Mouse (Mus musculus) liver, adult 2 months (tissue): ENCODE results near the gene Fgd1. TPM values are rescaled to one million over a fixed set of nuclear protein-coding genes. Genes with fewer than 3 reads are reported as not detected.

Experiments used
- DNase-seq: peaks from one replicate; pipeline ENCODE4 v3.0.0-alpha.2; 2011; ENCODE audit warnings: low read depth, low spot score; ENCODE audit errors: extremely low read depth
- H3K27ac ChIP-seq: fragments of 200-500 bp; replicated peaks from 2 replicates; pipeline ENCODE4 v1.5.1; 2012; ENCODE audit warnings: low read depth, mild to moderate bottlenecking, control low read depth, inconsistent platforms, low read length; ENCODE audit not compliant: insufficient read depth
- H3K27me3 ChIP-seq: fragments of 200-500 bp; 2 replicates; pipeline ENCODE4 v1.6.1; 2012; ENCODE audit warnings: mild to moderate bottlenecking, moderate library complexity, low read length, inconsistent platforms; ENCODE audit not compliant: control insufficient read depth, insufficient read depth
- H3K36me3 ChIP-seq: fragments of 200-500 bp; 2 replicates; pipeline ENCODE4 v1.6.1; 2012; ENCODE audit warnings: low read length, inconsistent platforms; ENCODE audit not compliant: control insufficient read depth, insufficient read depth
- H3K4me1 ChIP-seq: fragments of 200-500 bp; 2 replicates; pipeline ENCODE4 v1.6.1; 2011; ENCODE audit warnings: low read length; ENCODE audit not compliant: control insufficient read depth, insufficient read depth
- H3K4me3 ChIP-seq: fragments of 200-500 bp; 2 replicates; pipeline ENCODE4 v1.5.1; 2011; ENCODE audit warnings: low read depth, mild to moderate bottlenecking, control low read depth, low read length, moderate library complexity; ENCODE audit not compliant: insufficient read depth
- H3K79me2 ChIP-seq: fragments of 200-500 bp; 2 replicates; pipeline ENCODE4 v1.6.1; 2012; ENCODE audit warnings: inconsistent platforms, mild to moderate bottlenecking, low read length, moderate library complexity; ENCODE audit not compliant: control insufficient read depth, insufficient read depth
- H3K9ac ChIP-seq: fragments of 200-500 bp; 2 replicates; pipeline ENCODE4 v1.6.1; 2012; ENCODE audit warnings: low read depth, mild to moderate bottlenecking, control low read depth, inconsistent platforms, low read length
- CTCF ChIP-seq: fragments of 200-500 bp; IDR thresholded peaks from 2 replicates; pipeline ENCODE4 v1.5.1; 2011; ENCODE audit warnings: low read depth, low read length, control low read depth
- POLR2A ChIP-seq: fragments of 200-500 bp; IDR thresholded peaks from 2 replicates; pipeline ENCODE4 v1.6.1; 2011; ENCODE audit warnings: low read length, control low read depth; ENCODE audit not compliant: insufficient read depth; ENCODE audit errors: extremely low read depth
- WGBS: fragments of 180-500 bp; shearing (Covaris S2); methylation state at CpG from one replicate; pipeline ENCODE4 v1.1.7; 2018; 5-methylcytosine and 5-hydroxymethylcytosine counted together
- polyA plus RNA-seq: library from polyadenylated mRNA; depleted of rRNA; stranded (reverse); fragments of >200 nt; gene quantifications from 2 replicates; pipeline ENCODE4 v1.2.3, GENCODE M21; 2012
- total RNA-seq: library from RNA; depleted of rRNA; stranded (reverse); fragments of >200 nt; gene quantifications from 2 replicates; pipeline ENCODE4 v1.2.3, GENCODE M21; 2014

Fgd1 gene
- total and polyA plus RNA-seq, 2 experiments = 0.83 to 2.4 TPM

- no peak within 1 kb of the TSS for H3K27ac ChIP-seq
- H3K27me3 ChIP-seq = no peaks in the 10 kb centered on the region
- 7% methylated on average over 35 of the region's 35 CpGs for WGBS
- H3K4me1 ChIP-seq = no peaks in the 10 kb centered on the region
- H3K9ac ChIP-seq = peak within 1 kb of the TSS; percentile 78
- peak within 1 kb of the TSS; percentile 98 for H3K4me3 ChIP-seq
- no peaks in the 10 kb centered on the region for H3K36me3 ChIP-seq
- TF ChIP-seq CTCF = 0 out of 2 replicates have a peak, but pooled peaks have one; percentile 13
- TF ChIP-seq POLR2A = no peak
- peak; percentile 69 for DNase-seq
- peaks cover 2% of the 10 kb centered on the region; the same call in 1 of the 2 replicates for H3K79me2 ChIP-seq
Observed at GRCm38 (mm10) chrX:151096171-151097058, 50.5 kb downstream of the Fgd1 start, which contains the start of gene Tsr2. Gene Tsr2 (minus strand): TSS chrX:151096543.

GRCm38 (mm10) chrX:151107301-151108067 is 61.5 kb downstream of the Fgd1 start:
- Histone ChIP-seq H3K4me3 (no peak overlapping the region), H3K4me1 (no peaks in the 10 kb centered on the region), H3K27me3 (no peaks in the 10 kb centered on the region), H3K79me2 (no peaks in the 10 kb centered on the region), H3K9ac (no peak overlapping the region), H3K27ac (no peak overlapping the region), H3K36me3 (no peaks in the 10 kb centered on the region)
- DNase-seq = no peak
- 49% methylated on average over 7 of the region's 7 CpGs for WGBS
- TF ChIP-seq POLR2A (no peak), CTCF (no peak)

GRCm38 (mm10) chrX:151116795-151117194 is 70.8 kb downstream of the Fgd1 start:
- DNase-seq = peak; percentile 13
- no peak for TF ChIP-seq POLR2A
- peak; percentile 63 for TF ChIP-seq CTCF

GRCm38 (mm10) chrX:151117432-151117831 is 71.5 kb downstream of the Fgd1 start:
- WGBS = 10% methylated on average over 2 of the region's 2 CpGs
- Histone ChIP-seq H3K4me3 (no peak overlapping the region), H3K4me1 (no peaks in the 10 kb centered on the region), H3K9ac (no peak overlapping the region), H3K27me3 (no peaks in the 10 kb centered on the region), H3K79me2 (no peaks in the 10 kb centered on the region), H3K27ac (no peak overlapping the region), H3K36me3 (no peaks in the 10 kb centered on the region)
- TF ChIP-seq POLR2A = no peak
- peak; percentile 57 for TF ChIP-seq CTCF
- DNase-seq = no peak

More at GRCm38 (mm10) chrX:151116795-151117194, 70.8 kb downstream of the Fgd1 start:
- no peak overlapping the region for H3K4me3 ChIP-seq
- H3K9ac ChIP-seq = no peak overlapping the region
- no peak overlapping the region for H3K27ac ChIP-seq
- H3K27me3 ChIP-seq = no peaks in the 10 kb centered on the region
- 10% methylated on average over 7 of the region's 7 CpGs for WGBS
- H3K4me1 ChIP-seq = no peaks in the 10 kb centered on the region
- H3K79me2 ChIP-seq = no peaks in the 10 kb centered on the region
- no peaks in the 10 kb centered on the region for H3K36me3 ChIP-seq

GRCm38 (mm10) chrX:151123933-151124332 is 78.0 kb downstream of the Fgd1 start:
- no peaks in the 10 kb centered on the region for H3K27me3 ChIP-seq
- TF ChIP-seq CTCF (no peak), POLR2A (no peak)
- H3K4me3 ChIP-seq = no peak overlapping the region
- H3K9ac ChIP-seq = no peak overlapping the region
- no peak for DNase-seq
- no peak overlapping the region for H3K27ac ChIP-seq
- no peaks in the 10 kb centered on the region for H3K4me1 ChIP-seq
- no peaks in the 10 kb centered on the region for H3K79me2 ChIP-seq
- 80% methylated on average over 2 of the region's 2 CpGs for WGBS
- no peaks in the 10 kb centered on the region for H3K36me3 ChIP-seq

- Histone ChIP-seq H3K79me2 (no peaks in the 10 kb centered on the region), H3K27me3 (no peaks in the 10 kb centered on the region), H3K9ac (no peak overlapping the region), H3K4me3 (no peak overlapping the region), H3K4me1 (no peaks in the 10 kb centered on the region), H3K27ac (no peak overlapping the region), H3K36me3 (no peaks in the 10 kb centered on the region)
- TF ChIP-seq POLR2A = no peak
- TF ChIP-seq CTCF = no peak
- 86% methylated on average over 3 of the region's 3 CpGs for WGBS
- DNase-seq = no peak
Observed at GRCm38 (mm10) chrX:151130493-151130892, 84.5 kb downstream of the Fgd1 start.
